Mouse (Mus musculus) layer of hippocampus, adult 9-11 months (tissue): Measurements from ENCODE around the gene Paxbp1.

ENCODE experiments used
- DNase-seq: peaks from one replicate; pipeline ENCODE4 v3.0.0; 2022

Paxbp1 gene

DNA sequence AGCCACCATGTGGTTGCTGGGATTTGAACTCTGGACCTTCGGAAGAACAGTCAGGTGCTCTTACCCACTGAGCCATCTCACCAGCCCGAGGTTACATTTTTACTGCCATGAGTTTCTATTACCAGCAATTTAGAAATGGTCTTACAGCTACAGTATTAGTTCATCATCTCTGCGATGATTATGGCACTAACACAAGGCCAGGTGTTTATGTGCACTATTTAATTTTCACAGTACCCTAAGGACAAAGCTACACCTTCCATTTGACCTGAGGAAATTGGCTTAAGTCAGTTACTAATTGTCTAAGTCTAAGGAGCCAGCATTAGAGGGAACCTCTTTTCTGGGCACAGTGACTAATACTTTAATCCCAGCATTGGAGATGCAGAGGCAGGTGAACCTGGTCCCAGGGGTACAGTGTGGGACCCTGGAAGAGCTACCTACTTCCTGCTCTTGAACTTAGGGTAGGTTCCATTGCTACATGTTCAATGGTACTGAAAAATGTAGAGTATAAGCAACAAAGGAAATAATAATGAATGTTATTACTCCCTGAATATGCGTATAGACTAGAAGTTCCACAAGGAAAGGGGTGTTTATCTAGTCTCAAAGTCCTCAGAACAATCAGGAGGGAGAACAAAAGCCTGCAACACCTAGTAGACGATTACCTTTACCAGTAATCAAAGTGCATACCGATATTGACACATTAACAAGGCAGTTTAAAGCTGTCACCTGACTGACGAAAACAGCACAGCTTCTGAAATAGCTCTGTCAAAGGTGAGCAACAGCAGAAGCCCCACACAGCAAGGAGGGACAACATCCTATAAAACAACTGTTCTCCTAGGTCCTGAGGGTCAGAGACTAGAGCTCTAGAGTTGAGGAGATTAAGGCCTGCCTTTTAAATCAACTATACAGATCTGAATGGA, 47.8 kb downstream of the Paxbp1 start:
- no peak for DNase-seq

GRCm38 (mm10) chr16:90995498-90995897, 48.8 kb downstream of the Paxbp1 start:
- DNase-seq, result no peak

DNA sequence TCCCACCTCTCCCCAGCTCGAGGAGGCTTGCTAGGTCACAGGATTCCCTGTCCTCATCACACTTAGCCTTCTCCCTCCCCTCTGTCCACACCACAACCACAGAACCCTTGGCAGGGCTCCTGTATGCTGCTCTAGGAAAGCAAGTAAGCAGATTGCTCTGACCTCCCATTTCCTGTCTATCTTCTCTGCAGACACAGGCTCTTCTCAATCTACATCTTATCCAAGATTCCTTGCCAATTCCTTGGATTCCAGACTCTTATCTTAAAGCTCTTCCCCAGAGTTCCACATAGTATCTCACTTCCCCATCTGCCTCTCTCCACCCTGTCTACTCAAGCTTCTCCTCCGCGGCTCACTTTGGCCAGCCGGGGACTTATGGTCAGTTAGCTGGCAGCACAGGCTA, 49.3 kb downstream of the Paxbp1 start:
- no peak for DNase-seq

- DNase-seq, result no peak
Measured at GRCm38 (mm10) chr16:90989162-90989561, 55.2 kb downstream of the Paxbp1 start.

DNA sequence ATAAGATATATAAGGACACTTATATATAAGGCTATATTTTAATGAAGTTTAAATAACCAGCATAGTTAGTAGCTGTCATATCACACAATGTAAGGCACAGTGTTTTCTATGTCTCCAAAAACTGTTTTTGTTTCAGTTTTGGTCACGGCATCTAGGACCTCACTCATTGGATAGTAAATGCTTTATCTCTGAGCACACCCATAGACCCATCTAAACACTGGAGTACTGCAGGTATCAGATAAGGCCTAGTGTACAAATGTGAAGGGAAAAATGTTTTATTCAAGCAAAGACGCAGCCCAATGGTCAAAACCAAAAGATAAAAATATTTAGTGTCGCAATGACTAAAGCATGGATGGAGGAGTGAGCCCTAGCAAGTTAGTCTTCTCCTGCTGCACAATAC, 55.7 kb downstream of the Paxbp1 start:
- DNase-seq, result no peak

- DNase-seq, result no peak
Measured at GRCm38 (mm10) chr16:90988039-90988438, 56.3 kb downstream of the Paxbp1 start.

GRCm38 (mm10) chr16:90971004-90971403, 73.3 kb downstream of the Paxbp1 start:
- DNase-seq, result no peak

- DNase-seq, result no peak
Measured at GRCm38 (mm10) chr16:90966241-90966640, 78.1 kb downstream of the Paxbp1 start.

GRCm38 (mm10) chr16:90964302-90964701, 80.0 kb downstream of the Paxbp1 start:
- no peak for DNase-seq
